Comparison of ENCODE assay signal across 20 mouse cellular contexts in genomic region chr6:72385258-72385657, GRCm38 (mm10). TPM values are rescaled to one million over a fixed set of nuclear protein-coding genes. Genes with fewer than 3 reads are reported as not detected.
"Had no signal": no experiment of that assay in that cellular context is flagged by ENCODE, and none has a peak within 500 bp of the region (broad histone marks: within the 10 kb centered on the region; RNA-seq: fewer than 3 reads in every experiment).

No protein-coding gene starts in this region.

- H3K27ac ChIP-seq: kidney, postnatal 0 days; layer of hippocampus, adult 2 months; limb, embryonic 10.5 days; limb, embryonic 13.5 days; lung, embryonic 15.5 days; midbrain, embryonic 13.5 days; neural tube, embryonic 13.5 days had no signal

- ATAC-seq: intestine, postnatal 0 days; midbrain, embryonic 13.5 days; midbrain, embryonic 16.5 days had no signal

- H3K9me3 ChIP-seq: limb, embryonic 10.5 days; limb, embryonic 13.5 days; lung, embryonic 15.5 days; midbrain, embryonic 13.5 days; neural tube, embryonic 13.5 days had no signal

- H3K9ac ChIP-seq: limb, embryonic 13.5 days; lung, embryonic 15.5 days; midbrain, embryonic 13.5 days; neural tube, embryonic 13.5 days had no signal

- H3K4me2 ChIP-seq: limb, embryonic 13.5 days; lung, embryonic 15.5 days; midbrain, embryonic 13.5 days; neural tube, embryonic 13.5 days had no signal

- DNase-seq: kidney, adult 2 months; kidney, postnatal 25 days; layer of hippocampus, adult 9-11 months; lung, postnatal 10 days; lung, postnatal 36 days; retina, postnatal 1 day; thymus, adult 2 months; thymus, postnatal 14 days; thymus, postnatal 4 days had no signal

- H3K36me3 ChIP-seq: midbrain, embryonic 13.5 days; neural tube, embryonic 13.5 days had no signal

- H3K27me3 ChIP-seq: lung, embryonic 15.5 days had no signal

- H3K4me3 ChIP-seq: layer of hippocampus, adult 2 months; limb, embryonic 10.5 days; limb, embryonic 13.5 days; lung, embryonic 15.5 days; midbrain, embryonic 13.5 days; myocyte; neural tube, embryonic 13.5 days had no signal

RNA-seq across cellular contexts. Expression of gene Tmem150a, which starts 30.0 kb away (rescaled TPM):
- total RNA-seq: monocyte, adult 5-6 weeks had no signal
